Mouse (Mus musculus) kidney, embryonic 14.5 days (tissue): ENCODE results near the gene Cmss1. TPM values are rescaled to one million over a fixed set of nuclear protein-coding genes. Genes with fewer than 3 reads are reported as not detected.

ENCODE experiments used
- ATAC-seq: fragments of 200-750 bp; cut with Nextera tagmentation; 2 replicates; pipeline ENCODE4 v1.8.0; 2017; ENCODE audit warnings: moderate number of reproducible peaks, mild to moderate bottlenecking, moderate TSS enrichment, moderate library complexity; ENCODE audit not compliant: low FRiP score, low TSS enrichment
- H3K27ac ChIP-seq: fragments of 300-500 bp; sonication (generic); 2 replicates; pipeline ENCODE4 v1.5.1; 2014; ENCODE audit warnings: low read depth, mild to moderate bottlenecking, low read length, moderate library complexity, mixed read lengths
- H3K27me3 ChIP-seq: fragments of 300-500 bp; sonication (generic); 2 replicates; pipeline ENCODE4 v1.6.1; 2014; ENCODE audit warnings: mild to moderate bottlenecking, low read length; ENCODE audit not compliant: control insufficient read depth, insufficient read depth
- H3K36me3 ChIP-seq: fragments of 300-500 bp; sonication (generic); 2 replicates; pipeline ENCODE4 v1.6.1; 2014; ENCODE audit warnings: low read length, mixed read lengths; ENCODE audit not compliant: control insufficient read depth, insufficient read depth
- H3K4me1 ChIP-seq: fragments of 300-500 bp; sonication (generic); 2 replicates; pipeline ENCODE4 v1.6.1; 2014; ENCODE audit warnings: low read length, mixed read lengths; ENCODE audit not compliant: control insufficient read depth, insufficient read depth
- H3K4me2 ChIP-seq: fragments of 300-500 bp; sonication (generic); replicated peaks from 2 replicates; pipeline ENCODE4 v1.6.1; 2014; ENCODE audit warnings: low read depth, mild to moderate bottlenecking, low read length
- H3K4me3 ChIP-seq: fragments of 300-500 bp; sonication (generic); 2 replicates; pipeline ENCODE4 v1.5.1; 2014; ENCODE audit warnings: mild to moderate bottlenecking, low read length
- H3K9ac ChIP-seq: fragments of 300-500 bp; sonication (generic); 2 replicates; pipeline ENCODE4 v1.6.1; 2014; ENCODE audit warnings: low read depth, mild to moderate bottlenecking, low read length, moderate library complexity
- H3K9me3 ChIP-seq: fragments of 300-500 bp; sonication (generic); 2 replicates; pipeline ENCODE4 v1.6.1; 2016; ENCODE audit warnings: low read length; ENCODE audit not compliant: control insufficient read depth
- WGBS: fragments of 180-500 bp; shearing (Covaris S2); extraction: QIAGEN DNeasy Blood & Tissue Kit; methylation state at CpG from one replicate; pipeline ENCODE4 v1.1.7; 2014; 5-methylcytosine and 5-hydroxymethylcytosine counted together
- polyA plus RNA-seq: library from polyadenylated mRNA; unstranded; fragments of >200 nt; fragmentation: Nextera tagmentation; extraction: Ambion mirVana; gene quantifications from 2 replicates; pipeline ENCODE4 v1.2.1, GENCODE M21; 2014

Gene Cmss1
- polyA plus RNA-seq, 1 experiment from 2014 or later, result 63.4 TPM

DNA sequence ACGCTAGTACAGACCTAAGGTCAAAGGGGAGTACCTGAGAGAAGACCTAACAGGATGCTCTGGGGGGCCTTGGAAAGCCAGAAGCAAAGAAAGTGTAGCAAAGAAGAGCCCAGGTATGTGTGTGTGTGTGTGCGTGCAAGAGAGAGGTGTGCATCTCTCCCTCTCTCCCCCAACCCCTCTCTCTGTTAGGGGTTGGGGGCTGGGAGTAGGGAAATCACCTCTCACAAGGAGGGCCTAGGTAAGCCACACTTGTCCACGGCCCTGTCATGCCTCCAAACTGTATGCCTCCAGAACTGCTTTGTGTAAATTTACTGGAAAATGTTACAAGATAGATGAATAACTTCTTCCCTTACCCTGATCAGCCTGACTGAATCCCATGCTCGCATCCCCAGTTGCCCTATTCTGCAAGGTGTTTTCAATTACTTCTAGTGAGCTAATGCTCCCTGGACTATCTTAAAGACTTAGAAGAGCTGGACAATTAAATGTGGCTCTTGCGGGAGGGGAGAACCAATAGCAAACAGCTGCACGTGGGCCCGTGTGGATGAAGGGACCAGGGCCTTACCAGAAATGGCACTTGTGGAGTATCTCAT lies 231.3 kb downstream of the Cmss1 start:
- Histone ChIP-seq H3K4me2 (no peak overlapping the region), H3K27ac (no peak overlapping the region), H3K27me3 (no peaks in the 10 kb centered on the region), H3K9me3 (no peaks in the 10 kb centered on the region), H3K4me1 (no peaks in the 10 kb centered on the region), H3K9ac (no peak overlapping the region), H3K4me3 (no peak overlapping the region), H3K36me3 (no peaks in the 10 kb centered on the region)
- ATAC-seq, result no peak
- WGBS, result 83% methylated on average over 7 of the region's 7 CpGs

- H3K4me3 ChIP-seq, result no peak overlapping the region
- peaks cover 6% of the 10 kb centered on the region; the same call in 1 of the 2 replicates for H3K4me1 ChIP-seq
- WGBS, result 38% methylated on average over 3 of the region's 3 CpGs
- no peak overlapping the region for H3K4me2 ChIP-seq
- no peaks in the 10 kb centered on the region for H3K9me3 ChIP-seq
- H3K27ac ChIP-seq, result no peak overlapping the region
- H3K9ac ChIP-seq, result no peak overlapping the region
- no peaks in the 10 kb centered on the region for H3K27me3 ChIP-seq
- ATAC-seq, result no peak
- H3K36me3 ChIP-seq, result no peaks in the 10 kb centered on the region
Measured at GRCm38 (mm10) chr16:57372156-57372555, 234.5 kb downstream of the Cmss1 start.

GRCm38 (mm10) chr16:57369846-57370496 lies 236.7 kb downstream of the Cmss1 start:
- H3K36me3 ChIP-seq, result no peaks in the 10 kb centered on the region
- H3K4me1 ChIP-seq, result peaks cover 23% of the 10 kb centered on the region
- peak; percentile 32; the same call in 1 of the 2 replicates for ATAC-seq
- no peaks in the 10 kb centered on the region for H3K27me3 ChIP-seq
- 60% methylated on average over 8 of the region's 8 CpGs for WGBS
- no peak overlapping the region for H3K4me2 ChIP-seq
- no peak overlapping the region for H3K27ac ChIP-seq
- H3K9me3 ChIP-seq, result no peaks in the 10 kb centered on the region
- no peak overlapping the region for H3K9ac ChIP-seq
- no peak overlapping the region for H3K4me3 ChIP-seq

DNA sequence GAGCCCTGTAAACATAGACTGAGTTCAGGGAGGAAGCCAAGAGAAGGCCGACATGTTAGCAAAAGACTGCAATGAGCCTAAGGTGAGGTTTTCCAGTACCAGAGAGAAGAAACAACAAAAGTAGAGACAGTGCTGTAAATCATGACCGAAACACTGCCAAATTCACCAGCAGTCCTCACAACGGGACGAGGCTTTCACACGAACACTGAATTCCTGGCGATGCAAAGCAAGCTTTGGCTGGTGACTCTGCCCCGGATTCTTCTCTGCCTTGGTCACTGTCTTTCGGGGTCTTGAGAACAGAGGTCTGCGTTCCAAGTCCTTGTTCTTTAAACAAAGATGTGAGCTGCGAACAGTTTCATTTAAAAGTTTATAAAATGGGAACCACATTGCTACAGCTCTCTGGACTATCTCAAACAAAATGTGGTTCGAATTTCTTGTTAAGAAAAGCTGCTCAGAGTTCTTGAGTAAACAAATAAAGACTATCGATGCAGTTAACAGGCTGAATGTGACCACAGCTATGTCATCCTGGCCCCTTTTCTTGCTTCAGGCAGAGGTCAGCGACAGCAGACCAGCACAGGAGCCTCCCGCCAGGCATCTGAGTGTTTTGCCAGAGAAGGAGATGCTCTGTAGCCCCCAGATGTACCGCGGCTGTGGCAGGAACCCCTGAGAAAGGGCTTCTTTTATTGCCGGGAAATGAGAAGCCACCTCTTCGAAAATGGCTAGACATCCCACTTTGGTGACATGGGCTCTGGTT lies 239.5 kb downstream of the Cmss1 start:
- Histone ChIP-seq H3K9ac (no peak overlapping the region), H3K4me3 (no peak overlapping the region), H3K27me3 (no peaks in the 10 kb centered on the region), H3K4me2 (no peak overlapping the region), H3K27ac (peak overlapping the region; percentile 68; the same call in 1 of the 2 replicates), H3K36me3 (no peaks in the 10 kb centered on the region), H3K9me3 (no peaks in the 10 kb centered on the region), H3K4me1 (peaks cover 28% of the 10 kb centered on the region)
- ATAC-seq, result no peak
- 24% methylated on average over 18 of the region's 18 CpGs for WGBS

DNA sequence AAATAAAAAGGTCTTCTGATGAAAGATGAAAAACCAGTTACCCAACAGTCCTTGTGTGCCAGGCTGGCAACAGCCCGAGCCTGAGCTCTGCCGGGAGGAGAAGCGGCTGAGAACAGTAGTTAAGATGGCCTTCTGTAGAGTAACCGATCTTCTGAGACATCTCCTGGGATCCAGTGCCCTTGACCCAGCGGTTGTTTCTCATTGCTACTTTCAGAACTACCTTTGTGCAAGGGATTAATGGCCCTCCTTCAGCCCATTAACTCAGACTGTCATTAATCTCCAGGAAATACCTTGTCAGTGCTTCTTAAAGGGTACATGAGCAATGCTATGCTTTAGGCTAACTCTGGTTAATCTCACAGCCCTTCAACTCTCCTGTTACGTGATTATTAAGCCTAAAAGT lies 240.5 kb downstream of the Cmss1 start:
- Histone ChIP-seq H3K4me2 (0 out of 2 replicates have a peak overlapping the region, but pooled peaks have one; percentile 8), H3K4me1 (peaks cover 28% of the 10 kb centered on the region), H3K27ac (no peak overlapping the region), H3K4me3 (no peak overlapping the region), H3K27me3 (no peaks in the 10 kb centered on the region), H3K9ac (no peak overlapping the region), H3K9me3 (no peaks in the 10 kb centered on the region), H3K36me3 (no peaks in the 10 kb centered on the region)
- WGBS, result 8% methylated on average over 6 of the region's 6 CpGs
- ATAC-seq, result peak; percentile 70

- no peak overlapping the region for H3K4me3 ChIP-seq
- ATAC-seq, result no peak
- H3K4me2 ChIP-seq, result no peak overlapping the region
- no peak overlapping the region for H3K9ac ChIP-seq
- H3K27me3 ChIP-seq, result no peaks in the 10 kb centered on the region
- H3K4me1 ChIP-seq, result peaks cover 28% of the 10 kb centered on the region
- no peak overlapping the region for H3K27ac ChIP-seq
- H3K9me3 ChIP-seq, result no peaks in the 10 kb centered on the region
- 76% methylated on average over 7 of the region's 7 CpGs for WGBS
- no peaks in the 10 kb centered on the region for H3K36me3 ChIP-seq
Measured at GRCm38 (mm10) chr16:57364498-57364897, 242.2 kb downstream of the Cmss1 start.

DNA sequence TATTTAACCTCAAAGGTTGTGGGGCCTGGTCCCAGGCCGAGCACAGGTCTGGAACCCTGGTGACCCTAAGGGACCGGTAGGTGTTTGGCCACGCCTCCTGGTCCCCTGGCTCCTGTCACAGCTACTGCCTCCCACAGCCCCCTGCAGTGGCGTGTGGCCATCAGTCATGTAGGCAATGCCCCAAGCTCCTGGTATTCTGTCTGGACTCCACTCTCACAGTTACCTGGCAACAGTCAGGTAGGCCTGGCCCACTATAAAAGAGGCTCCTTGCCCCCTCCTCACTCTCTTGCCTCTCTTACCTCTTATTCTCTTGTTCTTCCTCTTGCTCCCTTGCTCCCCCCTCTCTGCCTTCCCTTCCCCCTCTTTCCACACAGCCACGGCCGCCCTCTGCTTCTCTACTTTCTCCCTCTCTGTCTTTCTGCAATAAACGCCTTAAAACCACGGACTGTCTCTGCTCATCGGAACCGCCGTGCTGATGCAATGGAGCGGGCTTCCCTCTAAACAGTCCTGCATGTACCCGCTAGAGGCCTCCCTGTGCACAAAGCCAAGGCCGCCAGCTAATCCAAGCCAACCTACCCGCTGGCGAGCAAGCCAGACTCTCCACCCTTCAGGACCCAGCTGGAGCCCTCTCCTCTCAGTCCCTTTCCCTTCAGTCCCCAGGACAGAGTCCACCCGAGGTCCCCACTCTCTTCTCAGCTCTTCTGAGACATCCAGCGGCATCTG lies 243.8 kb downstream of the Cmss1 start:
- Histone ChIP-seq H3K4me3 (no peak overlapping the region), H3K27ac (no peak overlapping the region), H3K9ac (0 out of 2 replicates have a peak overlapping the region, but pooled peaks have one; percentile 14), H3K27me3 (no peaks in the 10 kb centered on the region), H3K4me2 (peak overlapping the region; percentile 15; the same call in 1 of the 2 replicates), H3K9me3 (no peaks in the 10 kb centered on the region), H3K4me1 (peaks cover 28% of the 10 kb centered on the region), H3K36me3 (no peaks in the 10 kb centered on the region)
- peak; percentile 63 for ATAC-seq
- 31% methylated on average over 18 of the region's 18 CpGs for WGBS

DNA sequence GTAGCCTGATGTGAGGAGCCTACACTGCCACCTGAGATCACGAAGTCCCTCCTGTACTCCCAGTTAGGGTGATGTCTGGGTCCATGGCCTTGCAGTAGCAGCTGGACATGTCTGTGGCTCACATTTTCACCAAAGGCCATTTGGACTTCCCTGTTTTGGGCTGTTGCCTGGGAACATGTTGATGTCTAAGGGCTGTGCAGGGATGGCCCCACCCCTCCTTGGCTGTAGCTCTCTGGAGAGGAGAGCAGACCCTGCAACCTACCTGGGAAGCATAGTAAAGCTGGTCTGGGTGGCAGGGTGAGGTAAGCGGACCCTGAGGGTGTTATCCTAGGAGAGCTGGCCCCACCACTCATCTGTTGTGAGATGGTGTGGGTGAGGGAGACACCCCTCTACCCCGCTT lies 245.9 kb downstream of the Cmss1 start:
- no peaks in the 10 kb centered on the region for H3K36me3 ChIP-seq
- no peak overlapping the region for H3K9ac ChIP-seq
- no peak overlapping the region for H3K27ac ChIP-seq
- no peak for ATAC-seq
- H3K4me2 ChIP-seq, result no peak overlapping the region
- no peaks in the 10 kb centered on the region for H3K9me3 ChIP-seq
- WGBS, result 88% methylated on average over 3 of the region's 3 CpGs
- H3K4me3 ChIP-seq, result no peak overlapping the region
- H3K27me3 ChIP-seq, result no peaks in the 10 kb centered on the region
- peaks cover 10% of the 10 kb centered on the region for H3K4me1 ChIP-seq
